Mouse (Mus musculus): Measurements from ENCODE around the gene Ttc6.

The Ttc6 gene

GRCm38 (mm10) chr12:57563909-57564308, at the start of gene Ttc6:
Gene Ttc6 (plus strand): TSS chr12:57564113.
- DNase-seq (ENCODE audit: extremely low spot score, low spot score), result no peak

GRCm38 (mm10) chr12:57514552-57514951, 49.4 kb upstream of the Ttc6 start:
- no peak for DNase-seq (ENCODE audit: extremely low spot score, low spot score)

- DNase-seq (ENCODE audit: extremely low spot score, low spot score), result no peak
Measured at GRCm38 (mm10) chr12:57515702-57516377, 48.1 kb upstream of the Ttc6 start.

- DNase-seq (ENCODE audit: extremely low spot score, low spot score), result no peak
Measured at GRCm38 (mm10) chr12:57528335-57528734, 35.6 kb upstream of the Ttc6 start.

- no peak for DNase-seq (ENCODE audit: extremely low spot score, low spot score)
Measured at GRCm38 (mm10) chr12:57530474-57530873, 33.4 kb upstream of the Ttc6 start.

GRCm38 (mm10) chr12:57534517-57534878, 29.4 kb upstream of the Ttc6 start:
- no peak for DNase-seq (ENCODE audit: extremely low spot score, low spot score)

GRCm38 (mm10) chr12:57534879-57535611, 28.9 kb upstream of the Ttc6 start:
- DNase-seq (ENCODE audit: extremely low spot score, low spot score), result peak; percentile 58

GRCm38 (mm10) chr12:57536056-57536908, 27.6 kb upstream of the Ttc6 start:
- peak; percentile 58 for DNase-seq (ENCODE audit: extremely low spot score, low spot score)

- DNase-seq (ENCODE audit: extremely low spot score, low spot score), result peak; percentile 31
Measured at GRCm38 (mm10) chr12:57536909-57537670, 26.8 kb upstream of the Ttc6 start.

GRCm38 (mm10) chr12:57537791-57538587, 25.9 kb upstream of the Ttc6 start:
- DNase-seq (ENCODE audit: extremely low spot score, low spot score), result no peak

GRCm38 (mm10) chr12:57538588-57539550, 25.0 kb upstream of the Ttc6 start:
- DNase-seq (ENCODE audit: extremely low spot score, low spot score), result peak; percentile 80

GRCm38 (mm10) chr12:57539551-57539985, 24.3 kb upstream of the Ttc6 start:
- DNase-seq (ENCODE audit: extremely low spot score, low spot score), result peak; percentile 76

- DNase-seq (ENCODE audit: extremely low spot score, low spot score), result peak; percentile 37
Measured at GRCm38 (mm10) chr12:57541118-57541517, 22.8 kb upstream of the Ttc6 start.

GRCm38 (mm10) chr12:57541931-57542745, 21.8 kb upstream of the Ttc6 start:
- DNase-seq (ENCODE audit: extremely low spot score, low spot score), result peak; percentile 71

- DNase-seq (ENCODE audit: extremely low spot score, low spot score), result peak; percentile 65
Measured at GRCm38 (mm10) chr12:57542746-57543626, 20.9 kb upstream of the Ttc6 start.

- DNase-seq (ENCODE audit: extremely low spot score, low spot score), result no peak
Measured at GRCm38 (mm10) chr12:57543627-57543991, 20.3 kb upstream of the Ttc6 start.

GRCm38 (mm10) chr12:57544641-57545370, 19.1 kb upstream of the Ttc6 start:
- peak; percentile 72 for DNase-seq (ENCODE audit: extremely low spot score, low spot score)

Data from neural tube, embryonic 10.5 days (tissue).